In the genomic region with DNA sequence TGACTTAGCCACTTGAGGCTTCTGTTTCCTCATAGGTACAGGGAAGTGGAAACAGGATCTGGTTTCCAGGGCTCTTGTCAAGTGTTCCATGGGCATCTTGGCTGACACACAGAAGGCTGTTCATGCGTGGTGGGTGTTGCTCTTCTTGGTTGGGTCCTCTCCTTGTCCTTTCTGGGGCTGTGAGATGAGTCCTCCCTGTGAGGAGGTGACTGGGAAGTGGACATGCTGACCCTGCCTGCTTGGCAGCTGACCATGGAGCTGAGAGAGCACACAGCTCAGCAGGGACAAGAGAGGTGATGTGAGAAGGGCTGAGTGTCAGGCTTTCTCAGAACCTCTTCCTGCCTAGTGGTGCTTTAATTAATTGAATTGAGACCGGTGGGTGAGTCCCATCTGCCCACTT, we compare ENCODE assay signal across 22 mouse cellular contexts.
"Had no signal": no experiment of that assay in that cellular context is flagged by ENCODE, and none has a peak within 500 bp of the region (broad histone marks: within the 10 kb centered on the region; RNA-seq: fewer than 3 reads in every experiment).

No protein-coding gene starts in this region.

- H3K4me1 ChIP-seq: limb, embryonic 10.5 days; limb, embryonic 13.5 days; liver, embryonic 12.5 days; liver, embryonic 15.5 days; lung, embryonic 15.5 days had no signal

- H3K9ac ChIP-seq: limb, embryonic 13.5 days; liver, embryonic 12.5 days; liver, embryonic 15.5 days; lung, embryonic 15.5 days had no signal

- H3K4me2 ChIP-seq: limb, embryonic 13.5 days; liver, embryonic 12.5 days; liver, embryonic 15.5 days; lung, embryonic 15.5 days; midbrain, embryonic 11.5 days had no signal

- H3K36me3 ChIP-seq: limb, embryonic 10.5 days; limb, embryonic 13.5 days; liver, embryonic 12.5 days; liver, embryonic 15.5 days; lung, embryonic 15.5 days had no signal

- H3K9me3 ChIP-seq: limb, embryonic 10.5 days; limb, embryonic 13.5 days; liver, embryonic 15.5 days; lung, embryonic 15.5 days had no signal

- H3K27me3 ChIP-seq: limb, embryonic 13.5 days; liver, embryonic 12.5 days; liver, embryonic 15.5 days; lung, embryonic 15.5 days had no signal

- H3K27ac ChIP-seq: limb, embryonic 10.5 days; limb, embryonic 13.5 days; liver, embryonic 12.5 days; liver, embryonic 15.5 days; lung, embryonic 15.5 days; stomach, postnatal 0 days had no signal

- H3K4me3 ChIP-seq: limb, embryonic 10.5 days; limb, embryonic 13.5 days; liver, embryonic 12.5 days; liver, embryonic 15.5 days; lung, embryonic 15.5 days had no signal

- ATAC-seq: liver, embryonic 12.5 days had no signal

- DNase-seq: kidney, adult 2 months; kidney, postnatal 10 days; kidney, postnatal 4 days; layer of hippocampus, postnatal 36 days; liver; lung, adult 18-20 months; lung, postnatal 10 days; lung, postnatal 36 days; midbrain, embryonic 14.5 days; right cerebral cortex, adult 18-20 months; right cerebral cortex, postnatal 14 days; right cerebral cortex, postnatal 4 days; thymus, adult 2 months; thymus, postnatal 14 days; thymus, postnatal 4 days had no signal
